Mouse (Mus musculus) heart, postnatal 14 days (tissue): ENCODE measurements around the gene Pacrg. TPM values are rescaled to one million over a fixed set of nuclear protein-coding genes. Genes with fewer than 3 reads are reported as not detected.

Source experiments
- DNase-seq, 2 experiments: peaks; one replicate each; pipeline ENCODE4 v3.0.0; 2021 to 2022
- intact Hi-C: fragments of 180-260 bp; cut with DNase I; formaldehyde crosslinking; loops from one replicate; pipeline ENCODE4 v1.15.1; 2025
- total RNA-seq, 2 experiments: library from RNA; stranded (reverse); gene quantifications; 2 replicates each; pipeline ENCODE4 v1.2.3; 2021

Gene Pacrg
- total RNA-seq, 2 experiments from 2014 or later: 0.66 to 1.4 TPM

- intact Hi-C loops: no loop called here
- no peak for DNase-seq
Measured at GRCm38 (mm10) chr17:10628240-10628639, 211.9 kb downstream of the Pacrg start.

GRCm38 (mm10) chr17:10627476-10627875 is 212.6 kb downstream of the Pacrg start:
- DNase-seq: no peak
- intact Hi-C loops: no loop called here

GRCm38 (mm10) chr17:10626299-10627095 is 213.6 kb downstream of the Pacrg start:
- DNase-seq: no peak
- intact Hi-C loops: no loop called here

- no peak for DNase-seq
- intact Hi-C loops: no loop called here
Measured at GRCm38 (mm10) chr17:10624699-10625424, 215.2 kb downstream of the Pacrg start.

- no peak for DNase-seq
- intact Hi-C loops: no loop called here
Measured at GRCm38 (mm10) chr17:10620621-10621020, 219.5 kb downstream of the Pacrg start.

GRCm38 (mm10) chr17:10619881-10620280 is 220.2 kb downstream of the Pacrg start:
- intact Hi-C loops: no loop called here
- no peak for DNase-seq

- intact Hi-C loops: no loop called here
- DNase-seq: no peak
Measured at GRCm38 (mm10) chr17:10617656-10618055, 222.5 kb downstream of the Pacrg start.

- no peak for DNase-seq
- intact Hi-C loops: no loop called here
Measured at GRCm38 (mm10) chr17:10615611-10616010, 224.5 kb downstream of the Pacrg start.

- intact Hi-C loops: no loop called here
- no peak for DNase-seq
Measured at GRCm38 (mm10) chr17:10614696-10615095, 225.4 kb downstream of the Pacrg start.

- no peak for DNase-seq
- intact Hi-C loops: no loop called here
Measured at GRCm38 (mm10) chr17:10611626-10612025, 228.5 kb downstream of the Pacrg start.

GRCm38 (mm10) chr17:10608146-10608545 is 232.0 kb downstream of the Pacrg start:
- intact Hi-C loops: no loop called here
- DNase-seq: no peak

- intact Hi-C loops: no loop called here
- no peak for DNase-seq
Measured at GRCm38 (mm10) chr17:10606090-10606489, 234.0 kb downstream of the Pacrg start.

- DNase-seq: no peak
- intact Hi-C loops: no loop called here
Measured at GRCm38 (mm10) chr17:10597741-10598140, 242.4 kb downstream of the Pacrg start.

GRCm38 (mm10) chr17:10589604-10590003 is 250.5 kb downstream of the Pacrg start:
- intact Hi-C loops: no loop called here
- no peak for DNase-seq

- intact Hi-C loops: no loop called here
- DNase-seq: no peak
Measured at GRCm38 (mm10) chr17:10588922-10589400, 251.2 kb downstream of the Pacrg start.

GRCm38 (mm10) chr17:10583301-10583700 is 256.8 kb downstream of the Pacrg start:
- DNase-seq: no peak
- intact Hi-C loops: no loop called here

- DNase-seq: no peak
- intact Hi-C loops: no loop called here
Measured at GRCm38 (mm10) chr17:10575306-10575705, 264.8 kb downstream of the Pacrg start.

- DNase-seq: no peak
- intact Hi-C loops: no loop called here
Measured at GRCm38 (mm10) chr17:10572436-10572835, 267.7 kb downstream of the Pacrg start.

- no peak for DNase-seq
- intact Hi-C loops: no loop called here
Measured at GRCm38 (mm10) chr17:10569270-10569669, 270.8 kb downstream of the Pacrg start.

- intact Hi-C loops: no loop called here
- DNase-seq: no peak
Measured at GRCm38 (mm10) chr17:10567411-10567810, 272.7 kb downstream of the Pacrg start.

GRCm38 (mm10) chr17:10564191-10564590 is 275.9 kb downstream of the Pacrg start:
- no peak for DNase-seq
- intact Hi-C loops: no loop called here

GRCm38 (mm10) chr17:10562871-10563270 is 277.2 kb downstream of the Pacrg start:
- no peak for DNase-seq
- intact Hi-C loops: no loop called here
